9 mouse cellular contexts compared by ENCODE assay signal in the genomic region with DNA sequence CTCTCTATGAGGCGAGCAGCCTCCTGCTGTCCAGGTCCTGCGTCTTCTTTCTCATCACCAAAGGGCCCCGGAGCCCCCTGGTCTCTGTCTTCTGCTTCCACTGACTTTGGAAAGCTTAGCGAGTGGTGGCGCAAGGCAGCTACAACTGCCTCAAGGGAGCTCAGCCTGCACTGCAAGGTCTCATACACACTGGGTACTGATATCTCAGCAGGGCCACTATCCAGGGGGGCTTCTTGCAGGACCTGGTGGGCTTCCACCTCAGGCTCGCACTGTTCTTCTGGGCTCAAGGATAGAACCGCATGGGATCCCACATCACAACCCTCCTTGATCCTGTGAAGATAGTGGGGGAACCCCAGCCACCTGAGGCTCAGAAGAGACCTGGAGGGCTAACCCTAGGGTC. TPM values are rescaled to one million over a fixed set of nuclear protein-coding genes. Genes with fewer than 3 reads are reported as not detected.
A peak's percentile ranks its signal among the peaks of the same experiment; 100 is the strongest.
DNase-seq lines count a peak whose midpoint lies in the region; ATAC-seq lines count a peak whose summit lies in the region.
"Had no signal": no experiment of that assay in that cellular context is flagged by ENCODE, and none has a peak within 500 bp of the region (broad histone marks: within the 10 kb centered on the region; RNA-seq: fewer than 3 reads in every experiment).

No protein-coding gene starts in this region.

- no peaks in the 10 kb centered on the region for H3K27me3 ChIP-seq in embryonic facial prominence, embryonic 13.5 days
- no peaks in the 10 kb centered on the region for H3K27me3 ChIP-seq in limb, embryonic 12.5 days

- peaks cover 13% of the 10 kb centered on the region for H3K36me3 ChIP-seq in embryonic facial prominence, embryonic 13.5 days
- H3K36me3 ChIP-seq in limb, embryonic 12.5 days = peaks cover 11% of the 10 kb centered on the region

- ATAC-seq in embryonic facial prominence, embryonic 13.5 days (ENCODE audit: insufficient number of reproducible peaks, insufficient read depth, low FRiP score, low TSS enrichment, low read depth) = no peak
- no peak for ATAC-seq in limb, embryonic 12.5 days (ENCODE audit: insufficient number of reproducible peaks, insufficient read depth, low FRiP score, low TSS enrichment, low read depth)
- ATAC-seq in erythroblast, adult 5-6 weeks (replicated peaks; ENCODE audit: low FRiP score, poor library complexity, severe bottlenecking) = no peak

- WGBS in embryonic facial prominence, embryonic 13.5 days = 84% methylated on average over 7 of the region's 7 CpGs
- 76% methylated on average over 7 of the region's 7 CpGs for WGBS in limb, embryonic 12.5 days

- H3K9me3 ChIP-seq in embryonic facial prominence, embryonic 13.5 days = no peaks in the 10 kb centered on the region
- no peaks in the 10 kb centered on the region for H3K9me3 ChIP-seq in limb, embryonic 12.5 days

- peak; percentile 53 for DNase-seq in cerebellum, adult 9-11 months
- no peak for DNase-seq in cerebellum, adult 11-12 months
- DNase-seq in kidney, adult 9 months = peak; percentile 14
- DNase-seq in kidney, adult 8-10 months = no peak
- no peak for DNase-seq in cerebellum, postnatal 10 days
- DNase-seq: B cell, adult 2 months had no signal

- H3K4me1 ChIP-seq in embryonic facial prominence, embryonic 13.5 days = peaks cover 8% of the 10 kb centered on the region
- H3K4me1 ChIP-seq in limb, embryonic 12.5 days (replicated peaks) = peaks cover 12% of the 10 kb centered on the region

- H3K27ac ChIP-seq in embryonic facial prominence, embryonic 13.5 days = no peak overlapping the region
- H3K27ac ChIP-seq in limb, embryonic 12.5 days = no peak overlapping the region

- 0 out of 2 replicates have a peak overlapping the region, but pooled peaks have one; percentile 11 for H3K9ac ChIP-seq in embryonic facial prominence, embryonic 13.5 days
- no peak overlapping the region for H3K9ac ChIP-seq in limb, embryonic 12.5 days (replicated peaks)

- H3K4me2 ChIP-seq in embryonic facial prominence, embryonic 13.5 days = peak overlapping the region; percentile 11
- 0 out of 2 replicates have a peak overlapping the region, but pooled peaks have one; percentile 1 for H3K4me2 ChIP-seq in limb, embryonic 12.5 days

- H3K4me3 ChIP-seq in embryonic facial prominence, embryonic 13.5 days = peak overlapping the region; percentile 6; the same call in 1 of the 2 replicates
- no peak overlapping the region for H3K4me3 ChIP-seq in limb, embryonic 12.5 days (replicated peaks)

RNA-seq across cellular contexts. Expression of a gene that starts 1.1 kb away (rescaled TPM):
- 7.4 and 7.8 TPM in 2 replicates for polyA plus RNA-seq in embryonic facial prominence, embryonic 13.5 days (2015; fragmentation: Nextera tagmentation; extraction: Ambion mirVana)
- polyA plus RNA-seq in limb, embryonic 12.5 days (2016; fragmentation: Nextera tagmentation; extraction: Ambion mirVana) = 7.0 and 7.1 TPM in 2 replicates
- total RNA-seq in erythroblast, adult 5-6 weeks (2015; ENCODE audit: low replicate concordance) = not detected in 2 replicates
- total RNA-seq in erythroblast, adult 5-6 weeks (2017; ENCODE audit: low replicate concordance) = not detected in 2 replicates

RNA-seq across cellular contexts. Expression of a gene that starts 2.2 kb away (rescaled TPM):
- polyA plus RNA-seq in embryonic facial prominence, embryonic 13.5 days (2015; fragmentation: Nextera tagmentation; extraction: Ambion mirVana) = 88.9 and 104 TPM in 2 replicates
- 96.9 TPM in 2 replicates for polyA plus RNA-seq in limb, embryonic 12.5 days (2016; fragmentation: Nextera tagmentation; extraction: Ambion mirVana)
- 31.9 and 60.8 TPM in 2 replicates for total RNA-seq in erythroblast, adult 5-6 weeks (2015; ENCODE audit: low replicate concordance)
- 29.0 and 35.2 TPM in 2 replicates for total RNA-seq in erythroblast, adult 5-6 weeks (2017; ENCODE audit: low replicate concordance)

RNA-seq across cellular contexts. Expression of a gene that starts 11.3 kb away (rescaled TPM):
- polyA plus RNA-seq in embryonic facial prominence, embryonic 13.5 days (2015; fragmentation: Nextera tagmentation; extraction: Ambion mirVana) = 44.4 and 45.0 TPM in 2 replicates
- polyA plus RNA-seq in limb, embryonic 12.5 days (2016; fragmentation: Nextera tagmentation; extraction: Ambion mirVana) = 41.5 and 44.1 TPM in 2 replicates
- 8.2 and 10.8 TPM in 2 replicates for total RNA-seq in erythroblast, adult 5-6 weeks (2015; ENCODE audit: low replicate concordance)
- 35.5 and 44.7 TPM in 2 replicates for total RNA-seq in erythroblast, adult 5-6 weeks (2017; ENCODE audit: low replicate concordance)

RNA-seq across cellular contexts. Expression of a gene that starts 12.7 kb away (rescaled TPM):
- 43.8 and 46.6 TPM in 2 replicates for polyA plus RNA-seq in embryonic facial prominence, embryonic 13.5 days (2015; fragmentation: Nextera tagmentation; extraction: Ambion mirVana)
- polyA plus RNA-seq in limb, embryonic 12.5 days (2016; fragmentation: Nextera tagmentation; extraction: Ambion mirVana) = 65.8 and 72.4 TPM in 2 replicates
- total RNA-seq in erythroblast, adult 5-6 weeks (2015; ENCODE audit: low replicate concordance) = 1.7 and 6.9 TPM in 2 replicates
- 0.42 and 0.94 TPM in 2 replicates for total RNA-seq in erythroblast, adult 5-6 weeks (2017; ENCODE audit: low replicate concordance)

RNA-seq across cellular contexts. Expression of a gene that starts 23.4 kb away (rescaled TPM):
- polyA plus RNA-seq in embryonic facial prominence, embryonic 13.5 days (2015; fragmentation: Nextera tagmentation; extraction: Ambion mirVana) = 4.2 and 5.4 TPM in 2 replicates
- polyA plus RNA-seq in limb, embryonic 12.5 days (2016; fragmentation: Nextera tagmentation; extraction: Ambion mirVana) = 4.2 and 4.9 TPM in 2 replicates
- total RNA-seq in erythroblast, adult 5-6 weeks (2015; ENCODE audit: low replicate concordance) = 2.1 and 4.0 TPM in 2 replicates
- total RNA-seq in erythroblast, adult 5-6 weeks (2017; ENCODE audit: low replicate concordance) = 2.6 and 3.2 TPM in 2 replicates

Comparison
In these comparisons a context has a peak if more than half of its experiments do, and no peak if none do; other contexts are left out.
1. DNase-seq: peak in cerebellum, adult 9-11 months (single experiment) and kidney, adult 9 months (single experiment); none in cerebellum, adult 11-12 months (single experiment), kidney, adult 8-10 months (0 of 2) and cerebellum, postnatal 10 days (0 of 2).